Mouse (Mus musculus) layer of hippocampus, adult 9-11 months (tissue): Measurements from ENCODE around the gene Zcwpw1.
A peak's percentile ranks its signal among the peaks of the same experiment; 100 is the strongest.
"Not testable (repeated sequence)": the region's sequence is repeated elsewhere in the genome, so short reads cannot be mapped to it uniquely, and the experiment has no call there.

ENCODE experiments used
- DNase-seq: peaks from one replicate; pipeline ENCODE4 v3.0.0; 2022

Zcwpw1 gene

DNA sequence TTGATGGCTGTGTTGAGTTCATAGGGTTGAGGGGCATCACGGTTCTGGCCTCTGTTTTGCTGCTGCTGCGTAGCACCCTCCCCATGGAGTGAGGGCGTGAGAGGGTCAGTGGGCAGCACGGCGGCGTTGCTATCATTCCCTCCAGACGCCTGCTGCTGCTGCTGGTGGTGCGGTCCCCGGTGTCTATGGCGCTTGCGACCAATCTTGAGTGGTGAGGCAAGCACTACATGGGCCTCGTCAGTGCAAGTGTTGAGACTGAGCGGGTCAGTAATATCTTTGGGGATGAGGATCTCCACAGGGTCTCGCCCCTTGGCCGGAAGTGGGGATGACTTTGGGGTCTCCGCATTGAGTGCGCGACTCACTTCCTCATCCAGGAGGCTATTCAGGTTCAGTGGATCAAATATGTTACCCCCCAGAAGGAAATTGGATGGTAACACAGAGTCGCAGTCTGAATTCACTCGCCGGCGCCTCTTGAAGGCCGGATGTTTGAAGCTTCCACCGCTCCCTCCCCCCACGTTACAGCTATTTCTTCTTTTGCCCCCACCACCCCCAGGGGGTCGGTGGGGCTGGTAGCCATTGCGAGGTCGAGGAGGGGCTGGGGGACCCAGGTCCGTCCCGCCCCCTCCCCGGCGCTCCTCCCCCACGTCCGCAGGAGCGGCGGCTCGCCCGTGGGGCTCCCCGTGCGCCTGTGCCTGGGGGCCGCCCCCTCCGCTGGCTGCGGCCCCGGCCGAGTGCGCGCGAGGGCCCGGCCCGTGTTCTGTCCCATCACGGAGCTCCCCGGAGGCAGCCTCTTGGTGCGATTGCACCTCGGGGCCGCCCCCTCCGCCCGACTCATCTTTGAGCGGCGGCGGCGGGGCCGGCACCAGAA is 2.2 kb upstream of the Zcwpw1 start:
- no peak for DNase-seq

DNA sequence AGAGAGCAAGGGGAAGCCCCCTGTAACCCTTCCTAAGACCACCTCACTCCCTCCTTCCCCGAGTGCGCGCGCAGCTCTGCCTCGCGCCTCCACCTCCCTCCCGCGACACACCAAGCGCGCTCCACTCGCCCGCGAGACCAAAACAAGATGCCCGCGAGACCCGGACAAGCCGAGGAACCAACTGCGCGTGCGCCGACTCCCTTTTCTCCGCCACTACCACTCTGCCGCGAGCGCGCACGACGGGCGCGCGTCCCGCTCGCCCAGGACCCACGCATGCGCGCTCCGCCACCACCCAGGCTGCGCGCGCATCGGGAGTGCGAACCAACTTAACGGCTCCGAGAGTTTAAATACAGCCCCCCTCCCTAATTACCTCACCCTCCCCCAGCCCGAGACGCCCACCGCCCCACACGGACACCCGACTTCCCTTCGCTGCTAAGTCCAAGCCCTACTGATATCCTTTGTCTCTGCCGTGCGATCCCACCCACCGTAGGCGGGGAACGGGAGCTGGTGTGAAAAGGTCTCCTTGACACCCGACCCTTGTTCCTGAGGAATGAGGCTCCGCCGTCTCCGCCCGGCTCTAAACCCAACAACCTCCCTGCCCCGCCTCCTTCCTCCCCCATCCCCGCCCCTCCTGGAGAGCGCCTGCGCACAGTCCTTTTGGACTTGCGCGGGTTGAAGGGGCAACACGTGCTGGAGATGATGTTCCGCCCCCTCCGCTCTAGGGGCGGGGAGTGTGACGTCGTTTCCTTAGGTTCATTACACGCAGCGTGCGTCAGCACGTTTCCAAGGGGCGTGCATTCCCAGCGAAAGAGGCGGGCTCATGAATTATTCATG is 1.3 kb upstream of the Zcwpw1 start:
- peak; percentile 100 for DNase-seq

DNA sequence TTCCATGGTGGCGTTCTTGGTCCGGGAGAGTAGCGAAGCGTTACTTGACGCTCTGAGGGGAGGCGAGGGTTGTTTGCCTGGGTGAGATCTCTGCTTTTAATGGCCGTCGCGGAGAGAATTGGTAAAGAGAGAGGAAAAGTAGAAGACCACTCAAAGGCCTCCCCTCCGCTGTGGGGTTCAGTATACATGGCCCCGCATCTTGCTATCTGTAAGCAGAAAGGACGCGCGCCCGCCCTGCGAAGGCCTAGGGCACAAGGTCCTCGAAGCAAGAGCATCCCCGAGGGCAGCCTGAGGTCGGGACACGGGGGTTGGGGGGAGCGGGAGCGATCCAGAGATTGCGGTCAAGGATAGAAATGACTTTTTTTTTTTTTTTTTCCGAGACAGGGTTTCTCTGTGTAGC is 573 bp downstream of the Zcwpw1 start:
- DNase-seq = peak; percentile 66

DNA sequence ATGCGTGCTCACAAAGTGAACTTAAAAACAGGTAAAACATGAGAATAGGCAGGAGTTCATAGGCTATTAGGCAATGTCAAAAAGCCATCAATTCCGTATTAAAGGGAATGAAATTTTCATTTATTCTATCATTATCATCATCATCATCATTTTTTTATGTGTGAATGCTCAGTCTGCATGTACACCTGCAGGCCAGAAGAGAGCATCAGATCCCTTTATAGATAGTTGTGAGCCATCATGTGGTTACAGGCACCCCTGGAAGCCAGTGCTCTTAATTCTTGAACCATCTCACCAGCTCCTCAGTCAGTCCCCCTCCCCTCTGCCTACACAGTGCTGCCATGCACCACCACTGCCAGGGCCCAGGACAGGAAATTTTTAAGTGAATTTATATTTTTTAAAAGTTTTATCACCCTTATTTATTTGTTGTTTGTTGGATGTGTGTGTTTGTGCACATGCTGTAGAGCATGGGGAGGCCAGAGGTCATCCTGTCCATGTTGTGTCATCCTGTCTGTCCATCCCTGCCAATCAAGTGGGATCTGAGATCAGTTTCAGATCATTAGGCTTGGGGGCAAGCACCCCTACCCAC is 1.4 kb downstream of the Zcwpw1 start:
- DNase-seq = no peak

DNA sequence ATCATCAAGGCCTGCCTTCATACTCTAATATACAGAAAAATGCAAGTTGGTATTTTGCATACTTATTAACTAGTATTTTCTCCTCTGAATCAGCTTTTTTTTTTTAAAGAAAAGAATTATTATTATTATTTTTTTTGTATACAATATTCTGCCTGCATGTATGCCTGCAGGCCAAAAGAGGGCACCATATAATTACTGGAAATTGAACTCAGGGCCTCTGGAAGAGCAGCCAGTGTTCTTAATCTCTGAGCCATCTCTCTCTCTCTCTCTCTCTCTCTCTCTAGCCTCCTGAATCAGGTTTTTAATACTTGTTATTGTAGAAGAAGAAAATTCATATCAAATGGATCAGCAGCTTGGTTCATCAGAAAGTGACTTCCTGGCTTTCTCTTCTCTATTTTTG is 4.0 kb downstream of the Zcwpw1 start:
- no peak for DNase-seq

- DNase-seq = no peak
These were observed 9.0 kb downstream of the Zcwpw1 start for GRCm38 (mm10) chr5:137796606-137797005.

DNA sequence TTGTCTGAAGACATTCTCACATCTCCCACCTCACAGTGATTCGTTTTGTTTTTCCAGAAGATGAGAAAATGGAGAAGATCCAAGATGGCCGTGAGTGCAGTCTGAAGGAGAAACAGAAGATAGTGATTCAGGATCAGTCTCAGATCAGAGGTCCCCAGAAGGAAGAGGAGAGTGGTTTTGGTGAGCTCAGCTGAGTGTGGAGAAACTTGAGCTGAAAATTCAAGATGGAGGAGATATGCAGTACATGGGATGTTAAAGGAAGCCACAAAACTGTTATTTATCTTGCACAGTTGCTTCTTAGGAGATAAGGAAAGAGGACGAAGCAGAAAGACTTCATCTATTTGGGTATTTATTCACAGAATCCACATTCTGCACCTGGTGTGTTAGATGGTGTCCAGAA is 13.3 kb downstream of the Zcwpw1 start:
- no peak for DNase-seq

- DNase-seq = no peak
These were observed 18.6 kb downstream of the Zcwpw1 start for GRCm38 (mm10) chr5:137806158-137806557.

DNA sequence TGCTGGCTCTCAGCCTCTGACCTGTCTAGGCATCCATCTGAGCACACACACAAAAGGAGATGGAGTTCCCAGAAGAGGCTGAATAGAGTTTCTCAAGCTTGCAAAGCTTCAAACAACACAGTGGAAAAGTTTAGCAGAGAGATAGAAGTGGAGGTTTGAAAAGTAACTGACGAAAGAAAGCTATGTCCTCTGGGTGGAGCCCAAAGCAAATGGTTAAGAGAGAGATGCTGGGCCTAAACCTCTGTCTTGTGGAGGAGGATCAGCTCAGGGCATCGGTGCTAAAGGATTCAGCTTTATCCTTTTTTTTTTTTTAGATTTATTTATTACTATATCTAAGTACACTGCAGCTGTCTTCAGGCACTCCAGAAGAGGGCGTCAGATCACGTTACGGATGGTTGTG is 20.7 kb downstream of the Zcwpw1 start:
- no peak for DNase-seq

DNA sequence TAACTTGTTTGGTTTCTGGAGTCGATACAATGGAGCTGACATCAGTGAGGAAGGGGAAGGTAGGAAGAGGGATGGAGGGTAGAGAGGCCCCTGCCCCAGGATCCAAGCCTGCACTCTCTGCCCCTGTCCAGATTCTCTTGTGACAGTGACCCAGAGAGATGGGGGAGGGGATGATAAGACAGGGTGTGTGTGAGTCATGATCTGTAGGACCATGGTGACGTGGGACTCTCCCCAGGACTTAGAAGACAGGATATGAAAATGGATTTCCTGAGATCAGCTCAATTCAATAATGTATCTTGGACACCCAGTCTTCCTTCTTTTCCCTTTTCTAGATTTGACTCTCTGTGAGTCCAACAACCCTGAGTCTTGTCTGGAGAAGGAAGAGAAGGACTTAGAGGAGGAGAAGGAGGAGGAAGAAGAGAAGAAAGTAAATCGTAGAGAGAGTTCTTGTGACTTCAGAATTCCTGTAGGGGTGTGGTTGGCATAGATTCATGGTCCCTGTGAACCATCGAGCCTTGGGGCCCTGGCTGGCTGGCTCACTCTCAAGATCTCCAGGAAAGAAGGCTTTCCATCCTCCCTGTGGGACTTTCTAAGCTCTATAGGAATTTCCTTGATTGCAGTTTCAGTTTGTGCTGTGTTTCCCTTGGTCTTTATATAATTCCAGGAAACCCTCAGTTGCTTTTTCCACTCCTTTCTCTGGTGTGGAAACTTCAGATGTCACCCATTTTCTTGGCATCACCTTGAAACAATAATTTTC is 30.0 kb downstream of the Zcwpw1 start:
- no peak for DNase-seq

DNA sequence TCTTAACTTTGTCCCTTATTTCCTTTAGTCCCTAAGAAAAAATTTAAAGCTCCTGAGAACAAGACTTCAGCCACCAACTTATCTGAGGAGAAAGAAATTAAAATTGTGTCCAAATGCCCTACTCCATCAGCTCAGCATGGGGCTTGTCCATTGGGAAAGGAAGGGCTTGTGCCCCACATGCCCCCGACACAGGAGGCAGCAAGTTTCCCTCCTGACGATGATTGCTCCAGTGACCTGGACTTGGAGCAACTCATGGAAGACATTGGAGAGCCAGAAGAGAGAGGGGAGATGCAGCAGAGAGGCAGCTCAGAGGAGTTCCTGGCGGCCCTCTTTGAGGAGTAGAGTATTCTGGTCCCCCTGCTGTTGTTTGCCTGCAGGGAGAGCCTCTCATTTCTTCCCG is 34.5 kb downstream of the Zcwpw1 start:
- DNase-seq = no peak

GRCm38 (mm10) chr5:137822602-137823001 is 35.0 kb downstream of the Zcwpw1 start:
- no peak for DNase-seq

GRCm38 (mm10) chr5:137823455-137824045 is 36.0 kb downstream of the Zcwpw1 start:
- DNase-seq = no peak

DNA sequence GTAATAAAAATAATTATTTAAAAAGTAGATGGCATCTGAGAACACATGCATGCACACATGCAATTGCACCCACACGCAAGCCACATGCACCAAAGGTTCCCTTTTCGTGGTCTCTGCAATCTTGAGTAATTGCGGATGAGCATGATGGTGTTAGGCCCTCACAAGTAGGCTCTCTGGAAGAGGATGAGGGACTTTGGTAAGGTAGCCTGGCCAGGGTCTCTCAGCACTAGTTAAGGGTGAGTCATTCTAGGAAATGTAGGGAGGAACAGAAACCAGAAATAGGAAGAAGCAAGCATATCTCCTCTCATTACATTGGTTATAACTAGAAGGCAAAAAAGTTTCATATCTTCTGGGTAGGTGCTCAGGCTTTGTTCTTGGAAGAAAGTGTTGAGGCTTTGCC is 37.4 kb downstream of the Zcwpw1 start:
- DNase-seq = peak; percentile 31

GRCm38 (mm10) chr5:137825971-137826370 is 38.4 kb downstream of the Zcwpw1 start:
- no peak for DNase-seq

- no peak for DNase-seq
These were observed 38.8 kb downstream of the Zcwpw1 start for GRCm38 (mm10) chr5:137826421-137826820.

GRCm38 (mm10) chr5:137828694-137829093 is 41.1 kb downstream of the Zcwpw1 start:
- peak; percentile 23 for DNase-seq

DNA sequence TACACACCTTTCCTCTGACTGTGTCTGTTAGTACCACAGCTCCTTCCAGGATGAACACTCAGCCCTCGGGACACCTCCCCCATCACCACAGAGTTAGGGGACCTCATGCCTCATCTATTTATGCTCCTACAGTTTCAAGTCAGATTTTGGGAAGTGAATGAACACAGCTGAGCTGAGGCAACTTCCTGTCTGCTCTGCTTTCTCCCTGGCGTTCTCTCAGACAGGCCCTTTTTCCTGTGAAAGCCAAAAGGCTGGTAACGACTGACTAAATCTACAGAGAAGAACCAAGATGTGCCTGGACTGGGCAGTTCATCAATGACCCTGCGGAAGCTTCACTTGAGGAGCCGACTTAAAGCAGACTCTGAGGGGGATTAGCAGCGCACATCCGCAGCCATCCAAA is 42.6 kb downstream of the Zcwpw1 start:
- DNase-seq = peak; percentile 70

GRCm38 (mm10) chr5:137831106-137831505 is 43.5 kb downstream of the Zcwpw1 start:
- DNase-seq = no peak

DNA sequence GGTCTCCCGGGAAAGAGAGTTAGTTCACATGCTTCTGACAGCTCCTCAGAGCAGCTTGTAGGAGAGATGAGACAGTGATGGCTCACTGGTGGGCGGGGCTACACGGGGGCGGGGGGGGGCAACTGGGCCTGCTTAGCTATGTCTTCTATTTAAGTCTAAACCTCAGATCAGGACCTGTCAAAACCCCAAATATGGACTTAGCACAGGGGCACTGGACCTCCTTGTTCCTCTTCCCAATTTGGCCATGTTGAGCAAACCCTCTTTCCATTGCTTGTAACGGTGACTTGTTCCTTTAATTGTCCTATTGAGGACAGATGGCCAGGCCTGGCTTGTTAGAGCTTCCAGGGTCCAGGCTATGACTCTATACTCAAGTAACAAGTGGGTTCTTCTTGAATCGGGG is 43.9 kb downstream of the Zcwpw1 start:
- peak; percentile 53 for DNase-seq

- no peak for DNase-seq
These were observed 45.9 kb downstream of the Zcwpw1 start for GRCm38 (mm10) chr5:137833500-137833899.

- DNase-seq = not testable (repeated sequence)
These were observed 48.4 kb downstream of the Zcwpw1 start, which contains the start of gene Pilra for GRCm38 (mm10) chr5:137835966-137836520. Gene Pilra (minus strand): TSS chr5:137836281.
